Mouse (Mus musculus) C2C12 (cell line): ENCODE data around the gene Skp1a.

Experiments
- CEBPB ChIP-seq: IDR thresholded peaks from one replicate; pipeline ENCODE4 v1.6.1; 2011; ENCODE audit warnings: low read depth, mild to moderate bottlenecking, control low read depth, moderate library complexity
- CTCF ChIP-seq: IDR thresholded peaks from one replicate; pipeline ENCODE4 v1.5.1; 2011; ENCODE audit not compliant: control insufficient read depth, insufficient read depth, insufficient read length
- MAX ChIP-seq: IDR thresholded peaks from one replicate; pipeline ENCODE4 v1.6.1; 2011; ENCODE audit warnings: mild to moderate bottlenecking, control low read depth
- MYOD1 ChIP-seq: IDR thresholded peaks from one replicate; pipeline ENCODE4 v1.6.1; 2011; ENCODE audit warnings: low read depth; ENCODE audit not compliant: control insufficient read depth, insufficient read length

GRCm38 (mm10) chr11:52253674-52254375 is 22.0 kb downstream of the Skp1a start:
- TF ChIP-seq MAX (no peak), CTCF (peak; percentile 54), MYOD1 (no peak), CEBPB (no peak)
